Mouse (Mus musculus) thymus, postnatal 36 days (tissue): Measurements from ENCODE around the gene Tubgcp5.

Source experiments
- DNase-seq, 2 experiments: peaks; one replicate each; pipeline ENCODE4 v3.0.0; 2022; ENCODE audit warnings: mixed read lengths in 2 of 2

Tubgcp5 gene

GRCm38 (mm10) chr7:55855597-55855996 is 61.6 kb downstream of the Tubgcp5 start:
- no peak for DNase-seq

GRCm38 (mm10) chr7:55856741-55857140 is 62.8 kb downstream of the Tubgcp5 start:
- no peak for DNase-seq

GRCm38 (mm10) chr7:55857729-55858128 is 63.8 kb downstream of the Tubgcp5 start:
- no peak for DNase-seq

GRCm38 (mm10) chr7:55858836-55859517 is 65.0 kb downstream of the Tubgcp5 start:
- DNase-seq: no peak

GRCm38 (mm10) chr7:55859518-55859872 is 65.5 kb downstream of the Tubgcp5 start:
- DNase-seq: no peak

- no peak for DNase-seq
Observed at GRCm38 (mm10) chr7:55859956-55860355, 66.0 kb downstream of the Tubgcp5 start.

GRCm38 (mm10) chr7:55861175-55861574 is 67.2 kb downstream of the Tubgcp5 start:
- DNase-seq: no peak

- no peak for DNase-seq
Observed at GRCm38 (mm10) chr7:55865044-55865443, 71.1 kb downstream of the Tubgcp5 start.

GRCm38 (mm10) chr7:55865750-55866416 is 71.9 kb downstream of the Tubgcp5 start:
- no peak for DNase-seq

- DNase-seq: no peak
Observed at GRCm38 (mm10) chr7:55868247-55868646, 74.3 kb downstream of the Tubgcp5 start.

GRCm38 (mm10) chr7:55869220-55869619 is 75.3 kb downstream of the Tubgcp5 start:
- no peak for DNase-seq

GRCm38 (mm10) chr7:55870340-55871020 is 76.5 kb downstream of the Tubgcp5 start:
- no peak for DNase-seq

- no peak for DNase-seq
Observed at GRCm38 (mm10) chr7:55871476-55871875, 77.5 kb downstream of the Tubgcp5 start.

GRCm38 (mm10) chr7:55874703-55875102 is 80.7 kb downstream of the Tubgcp5 start:
- no peak for DNase-seq

- DNase-seq: no peak
Observed at GRCm38 (mm10) chr7:55877721-55878120, 83.8 kb downstream of the Tubgcp5 start.

GRCm38 (mm10) chr7:55880882-55881281 is 86.9 kb downstream of the Tubgcp5 start:
- no peak for DNase-seq
